Mouse (Mus musculus) embryonic fibroblast, embryonic 13.5 days (primary cell): ENCODE measurements around the gene Mcm10.

ENCODE experiments used
- CTCF ChIP-seq: IDR thresholded peaks from 2 replicates; pipeline ENCODE4 v1.5.1; 2011; ENCODE audit warnings: mild to moderate bottlenecking, control low read depth, low read length, moderate library complexity, borderline replicate concordance; ENCODE audit not compliant: insufficient read depth
- POLR2A ChIP-seq: IDR thresholded peaks from 2 replicates; pipeline ENCODE4 v1.6.1; 2011; ENCODE audit warnings: low read depth, mild to moderate bottlenecking, control low read depth, low read length, moderate library complexity

- TF ChIP-seq CTCF (no peak), POLR2A (no peak)
These were observed 11.3 kb upstream of the Mcm10 start for GRCm38 (mm10) chr2:5023699-5024399.
